Mouse (Mus musculus): Measurements from ENCODE around the gene Homer1.

Gene Homer1

GRCm38 (mm10) chr13:93401947-93402346, 102.5 kb downstream of the Homer1 start:
- DNase-seq, result no peak

GRCm38 (mm10) chr13:93406855-93407254, 107.4 kb downstream of the Homer1 start:
- no peak for DNase-seq

GRCm38 (mm10) chr13:93410343-93410742, 110.9 kb downstream of the Homer1 start:
- DNase-seq, result no peak

DNA sequence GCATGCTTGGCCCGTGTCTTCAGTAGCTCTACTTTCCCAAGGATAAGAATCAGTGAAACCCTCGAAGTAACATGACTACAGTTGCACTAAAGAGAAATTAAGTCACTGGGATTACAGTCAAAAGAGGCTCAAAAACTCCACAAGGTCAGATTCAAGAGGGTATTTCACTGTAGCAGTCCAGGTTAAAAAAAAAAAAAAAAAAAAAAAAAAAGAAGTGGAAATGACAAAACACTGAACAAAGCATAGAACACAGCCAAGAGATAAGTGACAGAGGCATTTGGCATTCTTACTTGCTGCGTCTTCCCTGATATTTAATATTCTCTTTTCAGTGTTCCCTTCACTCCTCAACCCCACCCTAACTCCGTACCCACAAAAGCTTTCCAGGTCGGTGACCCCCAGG, 115.6 kb downstream of the Homer1 start:
- DNase-seq, result no peak

DNA sequence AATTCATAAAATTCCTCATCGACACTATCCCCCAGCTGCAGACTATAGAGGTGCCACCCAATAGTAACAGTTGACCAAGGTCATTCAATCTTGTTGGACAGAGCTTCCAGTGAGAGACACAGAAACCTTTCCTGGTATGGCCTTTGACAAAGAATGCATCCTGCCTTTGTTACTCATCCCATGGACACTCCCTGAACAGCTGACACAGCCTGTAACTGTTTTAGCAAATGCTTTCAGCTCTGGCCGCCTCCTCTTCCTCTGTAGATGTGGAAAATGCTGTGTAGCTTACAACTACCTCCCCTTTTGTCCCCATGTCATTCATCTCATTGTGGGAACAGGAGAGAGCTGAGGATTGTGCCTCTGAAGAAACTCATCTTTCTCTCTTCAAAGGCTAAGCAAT, 118.9 kb downstream of the Homer1 start:
- DNase-seq, result no peak

GRCm38 (mm10) chr13:93419779-93420178, 120.3 kb downstream of the Homer1 start:
- DNase-seq, result no peak

GRCm38 (mm10) chr13:93423224-93423623, 123.8 kb downstream of the Homer1 start:
- DNase-seq, result no peak

DNA sequence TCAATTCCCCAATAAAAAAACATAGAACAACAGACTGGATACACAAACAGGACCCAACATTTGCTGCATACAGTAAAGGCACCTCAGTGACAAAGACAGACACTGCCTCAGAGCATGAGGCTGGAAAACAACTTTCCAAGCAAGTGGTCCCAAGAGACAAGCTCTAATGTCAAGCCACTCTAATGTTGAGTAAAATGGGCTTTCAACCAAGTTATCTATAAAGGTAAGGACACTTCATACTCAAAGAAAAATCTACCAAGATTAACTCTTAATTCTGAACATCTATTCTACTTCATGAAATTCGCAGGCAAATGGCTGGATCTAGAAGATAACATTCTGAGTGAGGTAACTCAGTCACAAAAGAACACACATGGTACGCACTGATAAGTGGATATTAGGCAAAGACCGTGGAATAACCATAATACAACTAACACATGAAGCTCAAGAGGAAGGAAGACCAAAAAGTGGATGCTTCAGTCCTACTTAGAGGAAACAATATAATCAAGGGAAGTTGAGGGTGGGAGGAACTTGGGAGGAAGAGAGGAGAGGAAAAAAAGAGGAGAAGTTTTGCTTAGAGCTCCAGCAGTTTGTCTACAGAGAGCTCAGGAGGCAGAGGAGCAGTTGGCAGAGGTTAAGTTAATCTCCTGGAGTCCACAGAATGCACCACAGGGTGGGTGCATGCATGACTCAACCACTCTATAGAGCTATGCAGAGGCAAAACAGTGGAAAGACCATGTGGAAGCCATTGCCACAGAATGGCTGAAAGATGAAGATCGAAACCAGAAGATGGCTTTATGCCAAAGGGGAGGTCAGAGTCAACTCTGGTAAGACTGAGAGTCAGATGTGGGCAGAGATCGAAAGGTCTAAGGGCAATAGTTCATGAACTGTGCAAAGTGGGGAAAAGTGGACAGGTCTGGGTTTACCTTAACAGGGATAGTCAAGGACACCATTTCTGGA, 128.8 kb downstream of the Homer1 start:
- DNase-seq, result no peak

- no peak for DNase-seq
These were observed 129.8 kb downstream of the Homer1 start for GRCm38 (mm10) chr13:93429205-93429604.

- no peak for DNase-seq
These were observed 140.7 kb downstream of the Homer1 start for GRCm38 (mm10) chr13:93440167-93440566.

DNA sequence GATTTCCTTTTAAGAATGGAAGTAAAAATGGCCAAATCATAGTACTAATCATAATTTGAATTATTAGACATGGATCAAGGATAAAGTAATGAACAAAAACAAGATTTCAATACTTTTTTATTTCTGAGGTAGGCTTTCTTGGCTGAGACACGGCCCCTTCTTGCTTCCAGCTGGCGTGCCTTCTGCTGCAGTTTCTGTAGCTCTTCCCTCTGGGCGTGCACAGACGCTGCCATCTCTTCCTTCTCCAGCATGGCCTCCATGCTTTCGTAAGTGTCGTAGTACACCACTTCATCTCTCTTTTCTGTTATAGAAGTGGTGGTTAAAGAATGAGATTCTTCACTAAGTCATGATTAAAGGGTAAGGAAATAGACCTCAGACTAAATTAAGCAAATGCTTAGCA, 153.8 kb downstream of the Homer1 start:
- no peak for DNase-seq
